Mouse (Mus musculus) megakaryocyte-erythroid progenitor cell, adult 5-6 weeks (primary cell): Measurements from ENCODE around the gene AL607142.1. TPM values are rescaled to one million over a fixed set of nuclear protein-coding genes. Genes with fewer than 3 reads are reported as not detected.

Source experiments
- ATAC-seq: replicated peaks from 2 replicates; pipeline ENCODE4 v1.8.0; 2016; ENCODE audit warnings: mild to moderate bottlenecking, inconsistent platforms; ENCODE audit not compliant: severe bottlenecking, poor library complexity, low FRiP score, low TSS enrichment
- total RNA-seq, 2 experiments: library from RNA; stranded (forward) in 1 of 2; stranded (reverse) in 1 of 2; fragments of 200-1000, 215-1000 nt in 1 of 2; fragments of >200 nt in 1 of 2; fragmentation: Nextera tagmentation in 1 of 2; gene quantifications; 2 replicates each; pipeline ENCODE4 v1.2.3; 2014 to 2017

AL607142.1 gene
- total RNA-seq, 2 experiments from 2014 or later: not detected

- no peak for ATAC-seq
Observed at GRCm38 (mm10) chr4:120053026-120054005, 11.5 kb upstream of the AL607142.1 start.

GRCm38 (mm10) chr4:120054145-120054544 is 10.7 kb upstream of the AL607142.1 start:
- ATAC-seq: no peak

- no peak for ATAC-seq
Observed at GRCm38 (mm10) chr4:120056451-120056850, 8.3 kb upstream of the AL607142.1 start.

GRCm38 (mm10) chr4:120057529-120057928 is 7.3 kb upstream of the AL607142.1 start:
- no peak for ATAC-seq

- ATAC-seq: no peak
Observed at GRCm38 (mm10) chr4:120058157-120058556, 6.6 kb upstream of the AL607142.1 start.

GRCm38 (mm10) chr4:120058794-120059193 is 6.0 kb upstream of the AL607142.1 start:
- no peak for ATAC-seq

- no peak for ATAC-seq
Observed at GRCm38 (mm10) chr4:120061727-120062126, 3.1 kb upstream of the AL607142.1 start.

GRCm38 (mm10) chr4:120062198-120062597 is 2.6 kb upstream of the AL607142.1 start:
- no peak for ATAC-seq

- ATAC-seq: no peak
Observed at GRCm38 (mm10) chr4:120062754-120063153, 2.0 kb upstream of the AL607142.1 start.

GRCm38 (mm10) chr4:120063353-120064124 is 1.3 kb upstream of the AL607142.1 start:
- ATAC-seq: no peak

- no peak for ATAC-seq
Observed at GRCm38 (mm10) chr4:120066841-120067591, 2.2 kb downstream of the AL607142.1 start.

- no peak for ATAC-seq
Observed at GRCm38 (mm10) chr4:120067592-120068235, 2.9 kb downstream of the AL607142.1 start.

- no peak for ATAC-seq
Observed at GRCm38 (mm10) chr4:120068883-120069581, 4.2 kb downstream of the AL607142.1 start.

GRCm38 (mm10) chr4:120069582-120069980 is 4.8 kb downstream of the AL607142.1 start:
- no peak for ATAC-seq

GRCm38 (mm10) chr4:120071411-120071810 is 6.6 kb downstream of the AL607142.1 start:
- ATAC-seq: no peak

- no peak for ATAC-seq
Observed at GRCm38 (mm10) chr4:120071842-120072507, 7.2 kb downstream of the AL607142.1 start.

- no peak for ATAC-seq
Observed at GRCm38 (mm10) chr4:120074061-120074460, 9.3 kb downstream of the AL607142.1 start.

GRCm38 (mm10) chr4:120077322-120077721 is 12.5 kb downstream of the AL607142.1 start:
- no peak for ATAC-seq
